Mouse (Mus musculus) frontal cortex, postnatal 14 days (tissue): ENCODE measurements around the gene Ang.

Experiments
- DNase-seq, 2 experiments: peaks; one replicate each; pipeline ENCODE4 v3.0.0; 2022; ENCODE audit warnings: low spot score in 2 of 2

Gene Ang

DNA sequence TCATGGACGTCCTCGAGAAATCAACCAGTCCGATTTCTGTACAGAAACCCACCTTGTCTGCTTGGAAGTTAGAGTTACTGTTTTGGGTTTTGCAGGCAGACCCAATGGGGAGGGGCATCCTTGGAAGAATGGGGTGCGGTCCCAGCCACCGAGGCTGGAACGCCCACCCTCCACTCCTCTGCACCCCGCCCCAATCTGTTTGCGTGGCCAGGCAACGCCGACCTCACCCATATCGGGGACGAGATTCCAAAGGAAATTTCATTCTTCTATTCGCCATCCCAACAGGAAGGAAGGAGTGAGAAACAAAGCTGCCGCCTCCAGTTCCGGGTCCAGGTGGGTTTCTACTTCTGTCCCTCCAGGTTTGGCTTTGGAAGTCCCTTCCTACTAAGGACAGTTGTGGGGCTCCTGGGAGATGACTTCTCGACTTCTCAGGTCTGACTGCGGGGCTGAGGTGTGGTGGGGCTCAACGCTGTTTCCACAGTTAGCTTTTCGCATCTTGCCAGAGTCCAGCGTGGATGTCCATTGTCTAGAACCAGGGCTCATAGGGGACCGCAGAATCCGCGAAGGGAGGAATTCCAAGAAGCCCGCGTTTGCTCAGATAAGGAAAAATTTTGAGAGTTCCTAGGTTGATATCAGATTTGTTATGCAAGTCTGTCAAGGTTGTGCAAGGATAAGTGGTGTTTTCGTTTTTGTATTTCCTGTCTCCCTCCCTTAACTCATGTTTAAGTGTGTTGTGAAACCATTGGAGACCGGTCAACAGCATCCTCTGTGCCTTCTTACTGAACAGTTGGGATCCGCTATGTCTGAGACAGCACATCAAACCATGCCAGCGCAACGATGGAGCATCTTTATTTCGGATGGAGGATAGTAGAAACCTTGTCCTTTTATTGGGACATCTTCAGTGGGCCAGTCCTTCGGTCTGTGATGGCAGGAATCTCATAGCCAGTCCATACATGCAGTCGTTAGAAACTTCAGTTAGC is at the start of gene Ang, which contains the start of gene Rnase4:
Gene Ang, plus strand, starts transcription at position 230 of the 980 bp plus-strand sequence.
Gene Rnase4, plus strand, starts transcription at position 157 of the 980 bp plus-strand sequence.
- peak in 1 of 2 experiments; percentile 24 for DNase-seq

DNA sequence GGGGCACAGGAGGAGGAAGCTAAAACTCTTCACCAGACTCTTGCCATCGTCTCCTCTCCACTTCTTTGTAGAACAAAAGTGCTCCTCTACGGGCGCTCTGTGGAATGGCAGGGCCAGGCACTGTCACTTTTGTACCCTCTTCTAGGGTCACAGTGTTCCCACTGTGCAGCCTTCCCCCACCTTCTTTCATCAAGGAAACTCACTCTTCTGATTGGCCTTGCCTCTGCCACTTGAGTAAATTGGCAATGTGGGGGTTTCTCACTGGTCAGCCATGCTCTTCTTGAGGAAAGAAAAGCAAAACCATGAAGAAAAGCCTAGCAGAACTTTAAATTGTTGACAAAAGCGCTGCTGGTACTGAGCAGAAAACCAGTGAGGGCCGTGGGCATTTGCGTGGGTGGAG is 49.2 kb upstream of the Ang start, which contains the start of gene Rnase9:
Gene Rnase9, minus strand, starts transcription at position 101 of the 400 bp plus-strand sequence.
- DNase-seq: no peak

- no peak for DNase-seq
These were observed 43.1 kb upstream of the Ang start for GRCm38 (mm10) chr14:51047846-51048245.

- DNase-seq: no peak
These were observed 40.9 kb upstream of the Ang start, which contains the start of gene Rnase11 for GRCm38 (mm10) chr14:51050063-51050462. TSS of gene Rnase11 (minus strand) at chr14:51050163.

GRCm38 (mm10) chr14:51051941-51052340 is 39.0 kb upstream of the Ang start:
- no peak for DNase-seq

DNA sequence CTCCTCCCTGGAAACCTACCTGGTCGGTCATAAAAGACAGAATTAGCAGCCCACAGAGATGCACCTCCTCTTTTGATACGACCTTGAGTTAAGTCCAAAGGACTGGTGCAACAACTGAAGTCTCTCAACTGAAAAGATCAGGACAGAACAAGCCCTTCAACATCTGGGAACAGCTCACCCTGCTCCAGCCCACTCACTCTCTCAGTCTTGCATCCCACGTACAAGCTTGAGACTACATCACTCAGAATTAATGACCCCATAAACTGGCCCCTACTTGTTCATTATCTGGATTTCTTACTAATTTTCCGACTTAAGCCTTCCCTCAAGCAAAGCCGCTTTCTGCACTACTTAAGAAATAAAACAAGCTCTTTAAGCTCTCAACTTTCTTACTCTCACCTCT is 37.8 kb upstream of the Ang start:
- no peak for DNase-seq

GRCm38 (mm10) chr14:51054243-51055237 is 36.4 kb upstream of the Ang start:
- DNase-seq: no peak

- DNase-seq: no peak
These were observed 33.5 kb upstream of the Ang start, which contains the start of gene Rnase12 for GRCm38 (mm10) chr14:51057401-51057831. TSS of gene Rnase12 (minus strand) at chr14:51057661.

DNA sequence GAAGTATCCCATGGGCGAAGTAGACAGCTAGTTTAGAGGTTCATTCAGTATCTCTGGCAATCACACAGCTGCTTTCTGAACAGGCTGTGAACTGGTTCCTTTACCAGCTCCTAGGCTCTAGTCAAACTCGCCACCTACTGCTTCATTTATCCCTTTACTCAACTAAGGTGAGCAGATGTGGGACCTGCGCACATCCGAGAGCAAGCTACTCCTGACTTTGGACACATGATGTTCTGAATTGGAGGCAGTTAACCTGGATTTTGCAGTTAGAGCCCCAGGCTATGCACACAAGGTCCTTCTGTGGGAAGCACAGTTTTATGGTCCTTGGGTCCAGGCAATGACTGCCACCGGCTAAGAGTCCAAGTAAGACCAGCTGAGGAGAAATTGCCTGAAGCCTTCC is 30.2 kb upstream of the Ang start:
- no peak for DNase-seq

DNA sequence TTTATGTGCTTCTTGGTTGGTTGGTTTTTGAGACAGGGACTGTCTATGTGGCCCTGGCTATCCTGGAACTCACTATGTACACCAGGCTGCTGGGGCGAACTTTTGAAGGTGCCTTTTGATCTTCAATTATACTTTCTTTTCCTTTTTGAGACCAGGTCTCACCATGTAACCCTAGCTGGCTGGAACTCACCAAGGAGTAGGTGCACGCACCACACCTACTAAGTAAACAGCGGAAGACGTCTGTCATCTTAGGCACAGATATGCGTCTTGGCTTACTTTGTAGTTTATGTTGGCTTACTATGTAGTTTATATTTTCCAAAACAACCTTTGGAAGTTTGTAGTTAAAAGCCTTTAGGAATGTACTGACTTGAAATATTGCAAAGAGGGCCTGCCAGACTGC is 22.0 kb upstream of the Ang start:
- no peak for DNase-seq

- no peak for DNase-seq
These were observed 21.3 kb upstream of the Ang start for GRCm38 (mm10) chr14:51069617-51070016.

GRCm38 (mm10) chr14:51074335-51074734 is 16.6 kb upstream of the Ang start, which contains the start of gene Olfr750:
TSS of gene Olfr750 (minus strand) at chr14:51074435.
- no peak for DNase-seq

GRCm38 (mm10) chr14:51079180-51079579 is 11.8 kb upstream of the Ang start:
- DNase-seq: no peak

DNA sequence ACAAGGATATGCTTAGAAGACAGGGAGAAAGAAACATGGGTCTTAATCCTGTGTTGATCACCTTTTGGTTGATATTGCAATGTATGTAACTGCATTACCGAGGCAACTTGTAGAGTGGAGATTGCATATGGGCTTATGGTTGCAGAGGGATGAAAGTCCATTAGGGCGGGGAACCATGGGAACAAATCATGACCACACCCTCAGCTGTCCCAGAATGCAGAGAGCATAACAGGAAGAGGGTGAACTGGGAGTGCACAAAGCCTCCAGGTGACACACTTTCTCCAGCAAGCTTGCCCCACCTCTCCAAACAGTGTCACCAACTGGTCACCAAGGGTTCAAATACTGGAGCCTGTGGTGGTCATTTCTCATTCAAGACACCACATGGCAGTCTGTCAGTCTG is 9.9 kb upstream of the Ang start:
- no peak for DNase-seq

GRCm38 (mm10) chr14:51082599-51083581 is 8.1 kb upstream of the Ang start:
- peak in 1 of 2 experiments; percentile 57 for DNase-seq

GRCm38 (mm10) chr14:51083805-51084204 is 7.1 kb upstream of the Ang start:
- DNase-seq: no peak

DNA sequence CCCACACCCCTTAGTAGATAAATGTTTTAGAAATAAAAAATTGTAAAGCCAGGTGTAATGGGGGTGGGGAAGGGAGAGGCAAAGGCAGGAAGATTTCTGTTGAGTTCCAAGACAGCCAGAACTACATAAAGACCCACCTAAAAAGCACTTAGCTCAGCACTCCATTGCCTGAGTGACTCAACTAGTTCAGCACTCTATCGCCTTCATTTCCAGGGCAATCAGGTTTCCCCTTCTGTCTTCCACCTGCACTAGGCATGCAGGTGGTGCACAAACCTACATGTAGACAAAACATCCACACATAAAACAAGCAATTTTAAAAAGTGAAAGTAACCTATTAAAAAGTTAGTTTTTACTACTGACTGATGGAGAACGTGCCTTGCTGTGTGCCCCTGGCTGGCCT is 5.9 kb upstream of the Ang start:
- DNase-seq: no peak

GRCm38 (mm10) chr14:51085911-51086310 is 5.0 kb upstream of the Ang start:
- DNase-seq: no peak

DNA sequence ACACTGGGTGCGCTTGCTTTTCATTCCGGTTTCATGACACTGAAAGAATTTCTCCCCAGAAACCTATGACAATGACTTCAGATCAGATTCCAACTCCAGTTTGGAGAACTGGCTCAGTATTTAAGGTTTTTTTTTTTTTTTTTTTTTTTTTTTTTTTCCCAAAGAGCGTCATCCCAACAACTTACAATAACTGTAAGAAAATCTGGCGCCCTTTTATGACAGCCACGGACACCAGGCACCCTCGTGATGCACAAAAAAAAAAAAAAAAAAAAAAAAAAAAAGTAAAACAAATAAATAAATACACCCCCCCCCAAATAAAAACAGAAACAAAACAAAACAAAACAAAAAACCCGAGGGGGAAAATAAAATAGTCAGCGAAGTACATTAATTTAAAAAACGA is 3.2 kb upstream of the Ang start:
- no peak for DNase-seq

- peak; percentile 71 to 88 for DNase-seq
These were observed 2.6 kb upstream of the Ang start for GRCm38 (mm10) chr14:51088166-51088969.
